Mouse (Mus musculus) cerebellum, adult 8-10 months (tissue): Measurements from ENCODE around the gene Hapln1.

Experiments used
- DNase-seq: peaks from one replicate; pipeline ENCODE4 v3.0.0; 2022

The Hapln1 gene

GRCm38 (mm10) chr13:89539205-89539886, at the start of gene Hapln1:
Gene Hapln1 (plus strand): TSS chr13:89539796.
- no peak for DNase-seq

DNA sequence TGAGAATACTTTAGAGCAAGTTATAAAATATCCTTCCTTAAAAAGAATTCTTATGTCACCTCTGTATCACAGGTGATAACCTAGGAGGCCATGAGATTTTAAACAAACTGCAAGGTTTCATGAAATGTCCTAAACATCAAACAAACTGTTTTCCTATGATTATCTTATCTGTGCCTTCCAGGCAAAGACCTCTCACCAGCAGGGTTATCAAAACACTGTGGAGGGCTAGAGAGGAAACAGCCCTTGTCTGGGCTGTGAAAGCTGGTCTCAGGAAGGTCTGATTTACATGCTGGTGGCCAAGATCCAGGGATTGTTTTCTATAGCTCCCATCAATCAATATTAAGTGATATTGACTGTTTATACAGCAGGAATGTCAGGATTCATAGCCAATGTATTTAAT, 46.4 kb upstream of the Hapln1 start:
- DNase-seq, result no peak

DNA sequence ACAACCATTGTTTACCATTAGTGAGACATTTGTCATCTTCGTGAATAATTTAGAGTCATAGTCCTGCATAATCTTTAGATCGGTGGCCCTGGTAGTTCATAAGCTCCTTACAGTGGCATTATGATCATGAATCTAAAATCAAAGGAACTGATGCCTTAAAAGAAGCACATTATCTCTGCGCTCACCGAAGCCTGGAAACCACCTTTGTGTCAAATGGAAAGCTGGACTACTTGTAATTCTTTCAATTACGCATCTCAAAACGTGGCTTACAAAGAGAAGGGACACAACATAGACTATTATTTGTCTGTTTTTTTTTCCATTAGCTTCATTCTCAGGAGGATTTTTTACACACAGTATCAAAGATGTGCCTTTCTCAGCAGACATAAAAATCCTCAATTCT, 45.9 kb upstream of the Hapln1 start:
- no peak for DNase-seq

- no peak for DNase-seq
These were observed 43.0 kb upstream of the Hapln1 start for GRCm38 (mm10) chr13:89496569-89496968.

GRCm38 (mm10) chr13:89499419-89499818, 40.2 kb upstream of the Hapln1 start:
- no peak for DNase-seq

- no peak for DNase-seq
These were observed 18.1 kb upstream of the Hapln1 start for GRCm38 (mm10) chr13:89521507-89521908.

DNA sequence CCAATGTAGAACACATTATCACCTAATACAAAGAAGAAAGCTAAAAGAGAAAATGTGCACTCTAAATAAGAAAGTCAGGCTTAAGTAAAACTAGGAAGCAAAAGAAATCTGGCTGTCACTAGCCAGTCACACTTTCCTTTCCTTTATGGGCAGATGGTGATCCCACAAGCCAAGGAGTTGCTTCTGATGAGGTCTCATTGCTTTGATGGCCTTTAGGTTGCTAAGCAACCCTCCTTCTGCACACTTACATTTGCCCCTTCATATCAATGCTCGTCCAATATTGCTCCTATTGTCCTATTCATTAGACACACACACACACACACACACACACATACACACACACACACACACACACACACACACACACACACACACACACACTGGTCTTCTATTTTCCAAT, 10.9 kb upstream of the Hapln1 start:
- no peak for DNase-seq

DNA sequence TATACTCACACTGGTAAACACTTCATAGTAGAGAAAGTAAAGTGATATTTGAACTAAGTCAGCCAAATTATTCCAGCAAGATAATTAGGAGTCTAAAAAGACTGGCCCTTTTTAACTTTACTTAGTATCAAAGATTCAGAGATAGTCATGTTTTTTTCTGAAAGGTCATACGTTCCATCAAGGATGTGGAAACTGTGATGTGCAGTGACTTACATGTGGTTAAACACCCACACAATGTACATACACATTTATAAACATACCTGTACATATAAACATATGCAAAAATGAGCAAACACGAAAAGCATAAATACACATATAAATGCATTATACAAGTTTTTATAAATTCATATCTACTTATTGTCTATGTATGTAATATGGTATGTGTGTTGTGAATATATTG, 9.2 kb upstream of the Hapln1 start:
- DNase-seq, result no peak

GRCm38 (mm10) chr13:89539887-89540264, 280 bp downstream of the Hapln1 start:
- no peak for DNase-seq

GRCm38 (mm10) chr13:89540301-89540982, 846 bp downstream of the Hapln1 start:
- no peak for DNase-seq

DNA sequence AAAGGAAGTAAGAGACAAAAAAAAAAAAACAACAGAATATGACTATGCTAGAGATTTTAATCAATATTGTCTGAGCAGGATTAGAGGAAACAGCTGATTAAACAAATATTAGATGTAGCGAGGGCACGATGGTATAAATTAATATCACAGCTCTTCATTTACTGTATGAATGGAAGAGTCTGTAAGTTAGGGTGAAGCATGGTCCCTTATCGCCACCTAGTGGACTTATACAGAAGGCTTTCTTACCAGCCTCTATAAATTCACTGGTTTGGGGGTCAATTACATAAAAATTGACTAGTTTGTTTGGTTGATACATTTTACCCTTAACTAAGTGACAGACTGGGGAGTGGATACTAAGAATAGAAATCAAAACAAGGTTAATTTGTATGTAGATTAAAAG, 3.4 kb downstream of the Hapln1 start:
- DNase-seq, result peak; percentile 9

DNA sequence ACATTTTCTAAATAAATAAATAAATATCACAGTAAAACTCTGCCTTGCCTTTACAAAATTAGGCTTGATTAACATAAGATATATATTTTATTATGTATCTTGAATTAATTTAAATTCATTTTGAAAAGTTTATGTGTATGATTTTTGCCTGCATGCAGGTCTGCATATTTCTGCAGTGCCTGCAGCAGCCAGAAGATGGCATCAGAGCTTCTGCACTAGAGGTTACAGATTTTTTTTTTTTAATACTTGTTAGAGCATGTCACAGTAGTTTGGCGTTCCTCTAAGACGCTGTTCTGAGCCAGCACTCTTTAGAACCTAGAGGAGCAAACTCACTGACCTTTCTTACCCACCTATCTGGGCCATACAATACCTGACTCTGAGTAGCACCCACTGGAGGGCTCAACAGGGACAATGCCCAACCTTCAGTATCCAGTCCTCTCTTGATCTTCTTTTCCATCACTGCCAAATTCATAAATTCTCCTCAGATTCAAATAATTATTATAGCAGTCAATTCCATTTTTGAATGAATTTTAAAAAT, 8.7 kb downstream of the Hapln1 start:
- peak; percentile 15 for DNase-seq

DNA sequence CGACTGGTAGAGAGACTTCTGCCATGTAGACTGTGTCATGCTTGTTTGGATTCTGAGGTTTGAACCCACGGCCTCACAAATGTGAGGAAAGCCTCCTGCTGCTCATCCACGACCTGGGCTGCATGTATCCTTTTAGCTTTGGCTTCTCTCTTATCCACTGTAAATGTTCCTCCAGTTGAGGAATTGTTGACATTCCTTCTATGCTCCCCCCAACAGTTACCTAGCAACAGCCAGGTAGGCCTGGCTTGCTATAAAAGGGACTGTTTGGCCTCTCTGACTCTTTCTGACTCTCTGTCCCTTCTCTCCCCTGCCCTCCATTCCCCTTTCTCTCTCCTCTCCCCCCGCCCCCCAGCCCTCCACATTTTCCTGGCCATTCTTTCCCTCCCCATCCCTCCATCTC, 9.9 kb downstream of the Hapln1 start:
- DNase-seq, result no peak

- DNase-seq, result no peak
These were observed 11.9 kb downstream of the Hapln1 start for GRCm38 (mm10) chr13:89551502-89551901.

- no peak for DNase-seq
These were observed 24.9 kb downstream of the Hapln1 start for GRCm38 (mm10) chr13:89564518-89564917.

- no peak for DNase-seq
These were observed 26.7 kb downstream of the Hapln1 start for GRCm38 (mm10) chr13:89566300-89566699.

DNA sequence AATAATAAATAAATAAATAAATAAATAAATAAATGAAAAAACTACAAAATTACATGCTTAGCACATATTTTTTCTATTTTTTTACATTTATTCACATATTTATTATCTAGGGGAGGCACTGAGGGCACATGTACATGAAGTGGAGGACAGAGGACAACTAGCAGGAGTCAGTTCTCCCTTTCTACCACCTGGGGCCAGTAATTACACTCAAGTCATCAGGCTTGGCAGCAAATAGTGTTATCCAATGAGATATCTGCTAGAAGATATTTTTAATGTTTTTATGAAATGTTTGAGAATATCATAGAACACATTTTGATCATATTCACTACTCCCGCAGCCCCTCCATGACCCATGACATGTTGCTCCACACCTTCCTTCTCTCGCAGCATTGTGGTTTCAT, 39.5 kb downstream of the Hapln1 start:
- no peak for DNase-seq

GRCm38 (mm10) chr13:89583138-89583746, 43.6 kb downstream of the Hapln1 start:
- DNase-seq, result no peak

DNA sequence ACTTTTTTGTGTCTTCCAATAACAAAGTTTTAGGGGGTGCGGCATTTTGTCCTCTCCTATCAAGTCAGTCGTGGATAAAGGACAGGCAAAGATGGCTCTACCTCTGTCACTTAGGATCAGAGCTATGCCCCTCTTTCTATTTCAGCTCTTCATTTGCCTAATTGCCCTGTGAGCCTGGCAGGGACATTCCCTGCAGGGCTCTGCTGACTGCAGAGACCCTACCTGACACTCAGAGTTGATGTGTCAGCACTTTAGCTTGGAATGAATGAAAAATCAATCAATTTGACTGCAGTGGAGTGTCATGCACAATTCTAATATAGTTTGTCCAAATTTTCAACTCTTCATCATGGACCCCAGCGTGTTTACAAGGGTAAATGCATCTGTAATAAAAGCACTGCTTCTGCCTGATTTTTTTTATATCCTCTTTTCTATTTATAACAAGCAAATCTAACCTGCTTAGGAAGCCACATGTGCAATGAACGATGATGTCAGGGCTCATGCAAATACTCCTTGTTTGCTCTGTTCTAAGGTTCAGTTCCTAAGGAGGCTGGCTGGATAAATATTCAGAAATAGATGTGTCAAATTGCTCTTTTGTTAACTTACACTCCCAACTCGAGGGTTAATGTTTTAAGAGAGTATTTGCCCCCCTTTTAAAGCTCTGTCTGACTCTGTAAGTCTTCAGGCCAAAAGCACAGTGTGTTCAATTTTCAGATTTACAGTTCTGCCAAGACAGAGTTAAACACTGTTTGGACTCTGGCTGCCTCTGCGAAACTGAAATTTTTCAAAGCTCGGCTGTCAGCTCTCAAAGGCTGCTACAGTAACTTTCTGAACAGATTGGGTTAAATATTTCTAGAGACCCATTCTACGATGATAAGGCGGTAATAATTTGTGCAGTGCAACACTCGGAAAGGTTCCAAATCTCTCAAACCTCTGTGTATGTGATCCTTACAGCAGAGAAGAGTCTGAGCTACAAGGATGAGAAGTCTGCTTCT, 44.4 kb downstream of the Hapln1 start:
- no peak for DNase-seq

- DNase-seq, result no peak
These were observed 45.5 kb downstream of the Hapln1 start for GRCm38 (mm10) chr13:89585144-89585543.

- no peak for DNase-seq
These were observed 55.5 kb downstream of the Hapln1 start for GRCm38 (mm10) chr13:89595105-89595504.

DNA sequence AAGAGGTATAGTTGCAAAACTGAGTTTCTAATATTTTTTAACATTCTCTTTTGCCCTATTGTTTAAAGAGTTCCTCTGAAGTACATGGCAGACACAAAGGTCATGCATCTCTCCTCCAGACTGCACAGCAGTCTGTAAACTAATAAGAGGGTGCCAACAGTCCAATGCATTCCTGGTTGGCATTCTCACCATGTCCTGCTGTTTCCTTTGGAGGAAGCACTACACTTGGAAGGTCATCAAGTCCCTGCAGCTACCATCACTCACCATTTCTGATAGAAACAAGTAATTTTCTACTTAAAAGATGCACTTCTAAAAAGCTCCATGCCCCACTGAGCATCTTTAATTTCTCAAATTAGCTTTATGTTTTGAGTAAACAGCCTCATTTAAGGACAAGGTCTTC, 57.8 kb downstream of the Hapln1 start:
- DNase-seq, result no peak

- DNase-seq, result no peak
These were observed 60.9 kb downstream of the Hapln1 start for GRCm38 (mm10) chr13:89600466-89600865.
